Mouse (Mus musculus): ENCODE measurements around the gene Ntn4.
A peak's percentile ranks its signal among the peaks of the same experiment; 100 is the strongest.

The Ntn4 gene

GRCm38 (mm10) chr10:93730514-93730913 is 90.0 kb downstream of the Ntn4 start:
- DNase-seq (ENCODE audit: low spot score in 2 of 2): no peak

- DNase-seq (ENCODE audit: low spot score in 2 of 2): no peak
These were observed 90.8 kb downstream of the Ntn4 start for GRCm38 (mm10) chr10:93731248-93731691.

GRCm38 (mm10) chr10:93736114-93736645 is 95.7 kb downstream of the Ntn4 start:
- DNase-seq (ENCODE audit: low spot score in 2 of 2): peak in 1 of 2 experiments; percentile 20

GRCm38 (mm10) chr10:93737080-93737479 is 96.6 kb downstream of the Ntn4 start:
- DNase-seq (ENCODE audit: low spot score in 2 of 2): no peak

GRCm38 (mm10) chr10:93741446-93742096 is 101.1 kb downstream of the Ntn4 start:
- DNase-seq (ENCODE audit: low spot score in 2 of 2): no peak

- DNase-seq (ENCODE audit: low spot score in 2 of 2): no peak
These were observed 101.6 kb downstream of the Ntn4 start for GRCm38 (mm10) chr10:93742097-93742446.

GRCm38 (mm10) chr10:93742598-93742997 is 102.1 kb downstream of the Ntn4 start:
- no peak for DNase-seq (ENCODE audit: low spot score in 2 of 2)

GRCm38 (mm10) chr10:93749267-93750192 is 109.0 kb downstream of the Ntn4 start:
- peak; percentile 10 to 24 for DNase-seq (ENCODE audit: low spot score in 2 of 2)

GRCm38 (mm10) chr10:93751302-93751701 is 110.8 kb downstream of the Ntn4 start:
- no peak for DNase-seq (ENCODE audit: low spot score in 2 of 2)

GRCm38 (mm10) chr10:93753711-93754391 is 113.4 kb downstream of the Ntn4 start:
- DNase-seq (ENCODE audit: low spot score in 2 of 2): no peak

GRCm38 (mm10) chr10:93756211-93756610 is 115.7 kb downstream of the Ntn4 start:
- DNase-seq (ENCODE audit: low spot score in 2 of 2): no peak

GRCm38 (mm10) chr10:93759644-93760043 is 119.2 kb downstream of the Ntn4 start:
- DNase-seq (ENCODE audit: low spot score in 2 of 2): no peak

GRCm38 (mm10) chr10:93760429-93760828 is 119.9 kb downstream of the Ntn4 start:
- DNase-seq (ENCODE audit: low spot score in 2 of 2): no peak

GRCm38 (mm10) chr10:93763074-93763473 is 122.6 kb downstream of the Ntn4 start:
- no peak for DNase-seq (ENCODE audit: low spot score in 2 of 2)

- DNase-seq (ENCODE audit: low spot score in 2 of 2): no peak
These were observed 125.7 kb downstream of the Ntn4 start for GRCm38 (mm10) chr10:93766221-93766620.

- DNase-seq (ENCODE audit: low spot score in 2 of 2): no peak
These were observed 126.8 kb downstream of the Ntn4 start for GRCm38 (mm10) chr10:93767245-93767644.

GRCm38 (mm10) chr10:93768222-93768621 is 127.7 kb downstream of the Ntn4 start:
- DNase-seq (ENCODE audit: low spot score in 2 of 2): no peak

GRCm38 (mm10) chr10:93771931-93772465 is 131.5 kb downstream of the Ntn4 start:
- DNase-seq (ENCODE audit: low spot score in 2 of 2): no peak

- DNase-seq (ENCODE audit: low spot score in 2 of 2): no peak
These were observed 132.0 kb downstream of the Ntn4 start for GRCm38 (mm10) chr10:93772492-93772891.

GRCm38 (mm10) chr10:93776731-93777151 is 136.3 kb downstream of the Ntn4 start:
- no peak for DNase-seq (ENCODE audit: low spot score in 2 of 2)

GRCm38 (mm10) chr10:93777372-93777771 is 136.9 kb downstream of the Ntn4 start:
- DNase-seq (ENCODE audit: low spot score in 2 of 2): peak; percentile 61 to 67

All from urinary bladder, postnatal 36 days (tissue).